In genomic region chr2:152094856-152095545, GRCm38 (mm10) we compare ENCODE assay signal across 10 mouse cellular contexts. TPM values are rescaled to one million over a fixed set of nuclear protein-coding genes. Genes with fewer than 3 reads are reported as not detected.
DNase-seq lines count a peak whose midpoint lies in the region; ATAC-seq lines count a peak whose summit lies in the region.
"Had no signal": no experiment of that assay in that cellular context is flagged by ENCODE, and none has a peak within 500 bp of the region (broad histone marks: within the 10 kb centered on the region; RNA-seq: fewer than 3 reads in every experiment).

No protein-coding gene starts in this region.

- H3K9ac ChIP-seq in kidney, embryonic 14.5 days (ENCODE audit: low read depth, low read length) = peak overlapping the region; percentile 28; the same call in 1 of the 2 replicates
- 0 out of 2 replicates have a peak overlapping the region, but pooled peaks have one; percentile 32 for H3K9ac ChIP-seq in hindbrain, embryonic 11.5 days (ENCODE audit: low read depth, low read length)
- H3K9ac ChIP-seq in midbrain, embryonic 12.5 days (replicated peaks) = peak overlapping the region; percentile 31; the same call in 1 of the 2 replicates

- peak overlapping the region; percentile 13; the same call in 1 of the 2 replicates for H3K4me3 ChIP-seq in kidney, embryonic 14.5 days (ENCODE audit: low read length)
- no peak overlapping the region for H3K4me3 ChIP-seq in hindbrain, embryonic 11.5 days (ENCODE audit: low read depth, low read length)
- 0 out of 2 replicates have a peak overlapping the region, but pooled peaks have one; percentile 3 for H3K4me3 ChIP-seq in midbrain, embryonic 12.5 days

- H3K9me3 ChIP-seq in kidney, embryonic 14.5 days (ENCODE audit: control insufficient read depth, low read length) = no peaks in the 10 kb centered on the region
- H3K9me3 ChIP-seq in hindbrain, embryonic 11.5 days (ENCODE audit: control insufficient read depth, low read length) = no peaks in the 10 kb centered on the region
- H3K9me3 ChIP-seq in midbrain, embryonic 12.5 days = no peaks in the 10 kb centered on the region

- DNase-seq in kidney, postnatal 25 days = no peak
- peak; percentile 48 for DNase-seq in hindbrain, embryonic 11.5 days (ENCODE audit: low spot score)
- DNase-seq in frontal cortex, postnatal 36 days (ENCODE audit: low spot score in 2 of 2) = no peak
- no peak for DNase-seq in frontal cortex, postnatal 10 days (ENCODE audit: low spot score in 2 of 2)
- no peak for DNase-seq in gastrocnemius, adult 8-10 months (ENCODE audit: low spot score in 2 of 2)

- H3K27ac ChIP-seq in kidney, embryonic 14.5 days (ENCODE audit: low read depth, low read length) = no peak overlapping the region
- peak overlapping the region; percentile 85 for H3K27ac ChIP-seq in hindbrain, embryonic 11.5 days (ENCODE audit: low read depth, low read length)
- peak overlapping the region; percentile 75 for H3K27ac ChIP-seq in midbrain, embryonic 12.5 days (replicated peaks)

- H3K36me3 ChIP-seq in kidney, embryonic 14.5 days (ENCODE audit: control insufficient read depth, insufficient read depth, low read length) = no peaks in the 10 kb centered on the region
- H3K36me3 ChIP-seq in hindbrain, embryonic 11.5 days (ENCODE audit: control insufficient read depth, insufficient read depth, low read length) = no peaks in the 10 kb centered on the region
- H3K36me3 ChIP-seq in midbrain, embryonic 12.5 days = peaks cover 8% of the 10 kb centered on the region; the same call in 1 of the 2 replicates
- H3K36me3 ChIP-seq: G1E had no signal

- WGBS in kidney, embryonic 14.5 days = 4% methylated on average over 29 of the region's 29 CpGs
- 4% methylated on average over 29 of the region's 29 CpGs for WGBS in hindbrain, embryonic 11.5 days
- 3% methylated on average over 28 of the region's 29 CpGs for WGBS in midbrain, embryonic 12.5 days

- peak; percentile 41; the same call in 1 of the 2 replicates for ATAC-seq in kidney, embryonic 14.5 days (ENCODE audit: low FRiP score, low TSS enrichment)
- ATAC-seq in common myeloid progenitor, adult 5-6 weeks (replicated peaks; ENCODE audit: low read depth, poor library complexity, severe bottlenecking) = peak; percentile 16; the same call in 1 of the 2 replicates
- peak; percentile 16; the same call in 1 of the 2 replicates for ATAC-seq in hindbrain, embryonic 11.5 days (ENCODE audit: low FRiP score)
- ATAC-seq in midbrain, embryonic 12.5 days (ENCODE audit: low FRiP score, low read depth) = peak; percentile 24; the same call in 1 of the 2 replicates

- peaks cover 11% of the 10 kb centered on the region; the same call in 1 of the 2 replicates for H3K4me1 ChIP-seq in kidney, embryonic 14.5 days (ENCODE audit: control insufficient read depth, insufficient read depth, low read length)
- peaks cover 7% of the 10 kb centered on the region; the same call in 1 of the 2 replicates for H3K4me1 ChIP-seq in hindbrain, embryonic 11.5 days (replicated peaks; ENCODE audit: control insufficient read depth, insufficient read depth, low read length)
- peaks cover 53% of the 10 kb centered on the region for H3K4me1 ChIP-seq in midbrain, embryonic 12.5 days

- peaks cover 65% of the 10 kb centered on the region for H3K27me3 ChIP-seq in kidney, embryonic 14.5 days (ENCODE audit: control insufficient read depth, insufficient read depth, low read length)
- peaks cover 22% of the 10 kb centered on the region for H3K27me3 ChIP-seq in hindbrain, embryonic 11.5 days (ENCODE audit: control insufficient read depth, insufficient read depth, low read length)
- peaks cover 52% of the 10 kb centered on the region for H3K27me3 ChIP-seq in midbrain, embryonic 12.5 days

- peak overlapping the region; percentile 31 for H3K4me2 ChIP-seq in kidney, embryonic 14.5 days (replicated peaks; ENCODE audit: low read depth, low read length)
- no peak overlapping the region for H3K4me2 ChIP-seq in hindbrain, embryonic 11.5 days (replicated peaks; ENCODE audit: low read depth, low read length)
- H3K4me2 ChIP-seq in midbrain, embryonic 12.5 days (replicated peaks) = peak overlapping the region; percentile 34

RNA-seq across cellular contexts. Expression of gene Srxn1, which starts 10.3 kb away (rescaled TPM):
- 4.7 and 9.5 TPM in 2 replicates for polyA plus RNA-seq in kidney, embryonic 14.5 days (2014; fragmentation: Nextera tagmentation; extraction: Ambion mirVana)
- 9.8 and 13.2 TPM in 2 replicates for total RNA-seq in common myeloid progenitor, adult 5-6 weeks (2017)
- 13.4 and 14.8 TPM in 2 replicates for polyA plus RNA-seq in hindbrain, embryonic 11.5 days (2014; fragmentation: Nextera tagmentation; extraction: Ambion mirVana)
- 14.3 and 15.2 TPM in 2 replicates for polyA plus RNA-seq in midbrain, embryonic 12.5 days (2016; fragmentation: Nextera tagmentation; extraction: Ambion mirVana)
- 10 to 100 TPM; 15.2 to 67.0 (median 22.7) TPM for total RNA-seq in gastrocnemius, adult 8-10 months (2022)

RNA-seq across cellular contexts. Expression of gene Scrt2, which starts 13.7 kb away (rescaled TPM):
- polyA plus RNA-seq in kidney, embryonic 14.5 days (2014; fragmentation: Nextera tagmentation; extraction: Ambion mirVana) = not detected in 2 replicates
- total RNA-seq in common myeloid progenitor, adult 5-6 weeks (2017) = not detected in 2 replicates
- polyA plus RNA-seq in hindbrain, embryonic 11.5 days (2014; fragmentation: Nextera tagmentation; extraction: Ambion mirVana) = 27.1 and 31.4 TPM in 2 replicates
- 15.3 and 17.1 TPM in 2 replicates for polyA plus RNA-seq in midbrain, embryonic 12.5 days (2016; fragmentation: Nextera tagmentation; extraction: Ambion mirVana)
- total RNA-seq in gastrocnemius, adult 8-10 months (2022) = not detected
- polyA plus RNA-seq: G1E; liver, embryonic 16.5 days had no signal

RNA-seq across cellular contexts. Expression of gene Tcf15, which starts 48.4 kb away (rescaled TPM):
- polyA plus RNA-seq in kidney, embryonic 14.5 days (2014; fragmentation: Nextera tagmentation; extraction: Ambion mirVana) = 18.2 and 19.2 TPM in 2 replicates
- total RNA-seq in common myeloid progenitor, adult 5-6 weeks (2017) = 1.2 TPM in 1 of 2 replicates, not detected in the other
- polyA plus RNA-seq in hindbrain, embryonic 11.5 days (2014; fragmentation: Nextera tagmentation; extraction: Ambion mirVana) = 10.7 and 13.1 TPM in 2 replicates
- 3.4 and 3.8 TPM in 2 replicates for polyA plus RNA-seq in midbrain, embryonic 12.5 days (2016; fragmentation: Nextera tagmentation; extraction: Ambion mirVana)
- 10 to 100 TPM in 3 of 4 experiments, 1 to 10 TPM in 1; 7.4 to 14.4 (median 10.5) TPM for total RNA-seq in gastrocnemius, adult 8-10 months (2022)
- total RNA-seq: G1E had no signal
- polyA plus RNA-seq: G1E had no signal

Comparison
In these comparisons a context has a peak if more than half of its experiments do, and no peak if none do; other contexts are left out.
1. RNA of gene Scrt2, which starts 13.7 kb away (polyA plus RNA-seq): 27.1 to 31.4 TPM in hindbrain, embryonic 11.5 days and 15.3 to 17.1 TPM in midbrain, embryonic 12.5 days; not detected in kidney, embryonic 14.5 days; every median in the first group is over 10 times any median in the second.
2. Peak in every context shown above with its lines, with median percentiles within 50 percentile points of each other: ATAC-seq and H3K9ac ChIP-seq.